Mouse (Mus musculus) lung, postnatal 0 days (tissue): ENCODE data around the gene Ces1c.

Source experiments
- CTCF ChIP-seq: IDR thresholded peaks from 2 replicates; pipeline ENCODE4 v1.5.1; 2016; ENCODE audit warnings: antibody characterized with exemption, mild to moderate bottlenecking
- EP300 ChIP-seq: IDR thresholded peaks from 2 replicates; pipeline ENCODE4 v1.6.1; 2016; ENCODE audit warnings: antibody characterized with exemption, mild to moderate bottlenecking, control low read depth

DNA sequence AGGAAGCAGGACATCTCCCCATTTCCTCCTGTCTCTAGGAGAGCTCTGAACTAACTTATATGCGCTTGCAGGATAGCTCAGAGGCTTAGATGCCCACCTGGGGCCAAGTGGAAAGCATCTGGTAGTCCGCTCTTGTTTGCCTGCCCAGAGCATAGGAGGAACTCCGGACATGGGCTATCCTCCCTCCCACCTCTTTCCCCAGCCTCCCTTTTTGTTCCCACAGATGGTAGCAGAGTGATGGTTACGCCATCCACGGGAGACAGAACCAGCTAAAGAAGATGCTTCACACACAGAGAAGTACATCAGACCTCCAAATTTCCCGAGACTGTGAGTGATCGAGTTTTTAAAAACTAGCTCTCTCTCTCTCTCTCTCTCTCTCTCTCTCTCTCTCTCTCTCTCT lies 42.9 kb downstream of the Ces1c start:
- TF ChIP-seq CTCF (no peak), EP300 (no peak)
